Mouse (Mus musculus) stomach, embryonic 15.5 days (tissue): ENCODE results near the gene Wdr38. TPM values are rescaled to one million over a fixed set of nuclear protein-coding genes. Genes with fewer than 3 reads are reported as not detected.

Experiments used
- ATAC-seq: fragments of 200-750 bp; cut with Nextera tagmentation; 2 replicates; pipeline ENCODE4 v1.8.0; 2017; ENCODE audit warnings: low read depth, moderate number of reproducible peaks, moderate TSS enrichment; ENCODE audit not compliant: insufficient read depth, low FRiP score
- H3K27ac ChIP-seq: fragments of 300-500 bp; sonication (generic); 2 replicates; pipeline ENCODE4 v1.5.1; 2015; ENCODE audit warnings: mild to moderate bottlenecking, inconsistent platforms
- H3K27me3 ChIP-seq: fragments of 300-500 bp; sonication (generic); replicated peaks from 2 replicates; pipeline ENCODE4 v1.6.1; 2015; ENCODE audit warnings: inconsistent platforms
- H3K36me3 ChIP-seq: fragments of 300-500 bp; sonication (generic); 2 replicates; pipeline ENCODE4 v1.6.1; 2015; ENCODE audit warnings: inconsistent platforms
- H3K4me1 ChIP-seq: fragments of 300-500 bp; sonication (generic); 2 replicates; pipeline ENCODE4 v1.6.1; 2015; ENCODE audit warnings: inconsistent platforms
- H3K4me2 ChIP-seq: fragments of 300-500 bp; sonication (generic); 2 replicates; pipeline ENCODE4 v1.6.1; 2015; ENCODE audit warnings: mild to moderate bottlenecking, inconsistent platforms
- H3K4me3 ChIP-seq: fragments of 300-500 bp; sonication (generic); replicated peaks from 2 replicates; pipeline ENCODE4 v1.5.1; 2015; ENCODE audit warnings: inconsistent platforms
- H3K9ac ChIP-seq: fragments of 300-500 bp; sonication (generic); 2 replicates; pipeline ENCODE4 v1.6.1; 2015; ENCODE audit warnings: inconsistent platforms
- H3K9me3 ChIP-seq: fragments of 300-500 bp; sonication (generic); 2 replicates; pipeline ENCODE4 v1.6.1; 2016; ENCODE audit warnings: inconsistent platforms
- WGBS: fragments of 180-500 bp; shearing (Covaris S2); methylation state at CpG from one replicate; pipeline ENCODE4 v1.1.7; 2015; 5-methylcytosine and 5-hydroxymethylcytosine counted together
- polyA plus RNA-seq: library from polyadenylated mRNA; unstranded; fragments of >200 nt; fragmentation: Nextera tagmentation; extraction: Ambion mirVana; gene quantifications from 2 replicates; pipeline ENCODE4 v1.2.1, GENCODE M21; 2015

Gene Wdr38
- polyA plus RNA-seq, result 1.6 and 1.9 TPM in 2 replicates

- H3K4me2 ChIP-seq, result peak within 1 kb of the TSS; percentile 67
- 11% methylated on average over 33 of the region's 33 CpGs for WGBS
Observed at GRCm38 (mm10) chr2:38997386-38998374, at the start of gene Wdr38. TSS of gene Wdr38 (plus strand) at chr2:38997476.

GRCm38 (mm10) chr2:38947566-38947965 is 49.7 kb upstream of the Wdr38 start:
- Histone ChIP-seq H3K4me3 (no peak overlapping the region), H3K4me2 (no peak overlapping the region), H3K9ac (no peak overlapping the region), H3K27me3 (no peaks in the 10 kb centered on the region), H3K27ac (no peak overlapping the region), H3K36me3 (no peaks in the 10 kb centered on the region), H3K4me1 (no peaks in the 10 kb centered on the region), H3K9me3 (no peaks in the 10 kb centered on the region)
- 67% methylated on average over 7 of the region's 7 CpGs for WGBS
- ATAC-seq, result no peak

More at GRCm38 (mm10) chr2:38997386-38998374, at the start of gene Wdr38:
- ATAC-seq, result peak; percentile 93
- Histone ChIP-seq H3K9me3 (no peaks in the 10 kb centered on the region), H3K27me3 (no peaks in the 10 kb centered on the region), H3K27ac (peak within 1 kb of the TSS; percentile 64), H3K4me3 (peak within 1 kb of the TSS; percentile 47), H3K4me1 (peaks cover 14% of the 10 kb centered on the region; the same call in 1 of the 2 replicates), H3K9ac (peak within 1 kb of the TSS; percentile 21; the same call in 1 of the 2 replicates), H3K36me3 (peaks cover 17% of the 10 kb centered on the region)

GRCm38 (mm10) chr2:38950281-38950719 is 47.0 kb upstream of the Wdr38 start:
- WGBS, result 69% methylated on average over 7 of the region's 7 CpGs
- H3K27me3 ChIP-seq, result no peaks in the 10 kb centered on the region
- H3K9ac ChIP-seq, result no peak overlapping the region
- H3K4me3 ChIP-seq, result no peak overlapping the region
- H3K4me1 ChIP-seq, result peaks cover 4% of the 10 kb centered on the region; the same call in 1 of the 2 replicates
- ATAC-seq, result peak; percentile 47; the same call in 1 of the 2 replicates
- no peaks in the 10 kb centered on the region for H3K36me3 ChIP-seq
- no peaks in the 10 kb centered on the region for H3K9me3 ChIP-seq
- no peak overlapping the region for H3K4me2 ChIP-seq
- H3K27ac ChIP-seq, result no peak overlapping the region

- WGBS, result 72% methylated on average over 5 of the region's 5 CpGs
- Histone ChIP-seq H3K4me3 (no peak overlapping the region), H3K27me3 (no peaks in the 10 kb centered on the region), H3K4me1 (peaks cover 4% of the 10 kb centered on the region; the same call in 1 of the 2 replicates), H3K4me2 (no peak overlapping the region), H3K36me3 (no peaks in the 10 kb centered on the region), H3K9me3 (no peaks in the 10 kb centered on the region), H3K9ac (no peak overlapping the region), H3K27ac (no peak overlapping the region)
- no peak for ATAC-seq
Observed at GRCm38 (mm10) chr2:38953152-38953883, 44.0 kb upstream of the Wdr38 start.

GRCm38 (mm10) chr2:38956062-38956461 is 41.2 kb upstream of the Wdr38 start:
- 68% methylated on average over 2 of the region's 2 CpGs for WGBS
- Histone ChIP-seq H3K9me3 (no peaks in the 10 kb centered on the region), H3K4me1 (peaks cover 4% of the 10 kb centered on the region; the same call in 1 of the 2 replicates), H3K27me3 (no peaks in the 10 kb centered on the region), H3K9ac (no peak overlapping the region), H3K4me2 (no peak overlapping the region), H3K27ac (no peak overlapping the region), H3K4me3 (no peak overlapping the region), H3K36me3 (no peaks in the 10 kb centered on the region)
- ATAC-seq, result no peak

- H3K27ac ChIP-seq, result no peak overlapping the region
- WGBS, result 80% methylated on average over 5 of the region's 5 CpGs
- H3K4me1 ChIP-seq, result peaks cover 7% of the 10 kb centered on the region; the same call in 1 of the 2 replicates
- no peaks in the 10 kb centered on the region for H3K27me3 ChIP-seq
- no peak for ATAC-seq
- H3K9ac ChIP-seq, result no peak overlapping the region
- no peak overlapping the region for H3K4me3 ChIP-seq
- H3K9me3 ChIP-seq, result no peaks in the 10 kb centered on the region
- no peak overlapping the region for H3K4me2 ChIP-seq
- H3K36me3 ChIP-seq, result no peaks in the 10 kb centered on the region
Observed at GRCm38 (mm10) chr2:38957671-38958223, 39.5 kb upstream of the Wdr38 start.

- H3K9ac ChIP-seq, result no peak overlapping the region
- no peaks in the 10 kb centered on the region for H3K9me3 ChIP-seq
- WGBS, result 7% methylated on average over 4 of the region's 4 CpGs
- H3K4me1 ChIP-seq, result peaks cover 3% of the 10 kb centered on the region; the same call in 1 of the 2 replicates
- no peak overlapping the region for H3K4me3 ChIP-seq
- no peak; the same call in 1 of the 2 replicates for ATAC-seq
- no peaks in the 10 kb centered on the region for H3K27me3 ChIP-seq
- no peak overlapping the region; the same call in 1 of the 2 replicates for H3K4me2 ChIP-seq
- no peaks in the 10 kb centered on the region for H3K36me3 ChIP-seq
- H3K27ac ChIP-seq, result no peak overlapping the region
Observed at GRCm38 (mm10) chr2:38964198-38964597, 33.1 kb upstream of the Wdr38 start.

- Histone ChIP-seq H3K4me1 (0 out of 2 replicates have a peak, but pooled peaks cover 3% of the 10 kb centered on the region), H3K9ac (no peak overlapping the region), H3K9me3 (no peaks in the 10 kb centered on the region), H3K4me2 (no peak overlapping the region), H3K27me3 (no peaks in the 10 kb centered on the region), H3K36me3 (no peaks in the 10 kb centered on the region), H3K4me3 (no peak overlapping the region), H3K27ac (no peak overlapping the region)
- 81% methylated on average over 2 of the region's 2 CpGs for WGBS
- ATAC-seq, result no peak
Observed at GRCm38 (mm10) chr2:38969650-38970049, 27.6 kb upstream of the Wdr38 start.

- Histone ChIP-seq H3K4me2 (no peak overlapping the region), H3K27me3 (no peaks in the 10 kb centered on the region), H3K9ac (no peak overlapping the region), H3K27ac (no peak overlapping the region), H3K9me3 (no peaks in the 10 kb centered on the region), H3K4me3 (no peak overlapping the region), H3K36me3 (no peaks in the 10 kb centered on the region), H3K4me1 (0 out of 2 replicates have a peak, but pooled peaks cover 3% of the 10 kb centered on the region)
- WGBS, result 61% methylated on average over 5 of the region's 5 CpGs
- ATAC-seq, result peak; percentile 79
Observed at GRCm38 (mm10) chr2:38970057-38970456, 27.2 kb upstream of the Wdr38 start.

- WGBS, result 29% methylated on average over 2 of the region's 2 CpGs
- Histone ChIP-seq H3K27me3 (no peaks in the 10 kb centered on the region), H3K9me3 (no peaks in the 10 kb centered on the region), H3K4me1 (0 out of 2 replicates have a peak, but pooled peaks cover 3% of the 10 kb centered on the region), H3K36me3 (no peaks in the 10 kb centered on the region), H3K27ac (no peak overlapping the region), H3K4me3 (no peak overlapping the region), H3K9ac (no peak overlapping the region), H3K4me2 (no peak overlapping the region)
- no peak for ATAC-seq
Observed at GRCm38 (mm10) chr2:38973223-38973622, 24.1 kb upstream of the Wdr38 start.

- Histone ChIP-seq H3K9ac (no peak overlapping the region), H3K27ac (no peak overlapping the region), H3K27me3 (no peaks in the 10 kb centered on the region), H3K4me1 (0 out of 2 replicates have a peak, but pooled peaks cover 3% of the 10 kb centered on the region), H3K9me3 (no peaks in the 10 kb centered on the region), H3K4me2 (no peak overlapping the region), H3K4me3 (no peak overlapping the region), H3K36me3 (no peaks in the 10 kb centered on the region)
- WGBS, result 76% methylated on average over 7 of the region's 7 CpGs
- no peak for ATAC-seq
Observed at GRCm38 (mm10) chr2:38973701-38974100, 23.6 kb upstream of the Wdr38 start.
